9 mouse cellular contexts compared by ENCODE assay signal in the genomic region with DNA sequence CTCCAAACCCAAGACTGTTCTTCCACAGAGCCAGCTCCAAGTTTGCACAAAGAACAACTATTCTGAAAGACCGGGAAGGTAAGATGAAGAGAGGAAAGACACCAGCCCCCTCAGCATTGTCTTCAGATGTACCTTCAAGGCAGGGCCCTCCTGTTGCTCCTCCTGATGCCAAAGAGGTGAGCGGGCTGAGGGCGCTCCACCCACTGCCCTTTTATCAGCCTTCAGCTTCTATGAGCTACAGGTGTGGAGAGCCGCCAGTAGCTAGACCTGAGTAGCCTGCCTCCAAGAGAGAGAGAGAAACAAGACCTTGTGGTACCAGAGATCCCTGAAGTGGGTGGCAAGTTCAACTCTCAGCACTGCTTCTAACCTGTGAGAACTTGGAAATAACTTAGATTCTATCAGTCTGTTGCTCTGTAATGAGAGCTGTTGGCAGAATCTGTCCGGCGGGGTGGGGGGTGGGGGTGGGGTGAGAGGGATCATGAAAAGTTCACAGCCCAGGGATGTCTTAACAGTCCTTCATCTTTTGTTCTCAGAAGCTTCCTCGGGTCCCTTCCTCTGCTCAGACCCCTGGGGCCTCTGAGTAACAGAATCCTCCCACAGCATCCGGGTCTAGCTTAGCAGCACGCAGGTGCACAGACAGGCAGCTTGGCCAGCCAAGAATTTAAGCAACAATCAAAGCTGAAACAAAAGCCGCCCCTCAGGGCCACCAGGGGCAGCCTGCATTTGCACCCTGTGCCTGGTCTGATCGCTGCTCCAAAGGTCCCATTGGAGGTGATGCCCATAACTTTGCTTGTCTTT. TPM values are rescaled to one million over a fixed set of nuclear protein-coding genes. Genes with fewer than 3 reads are reported as not detected.
A peak's percentile ranks its signal among the peaks of the same experiment; 100 is the strongest.
DNase-seq lines count a peak whose midpoint lies in the region; ATAC-seq lines count a peak whose summit lies in the region.
"Had no signal": no experiment of that assay in that cellular context is flagged by ENCODE, and none has a peak within 500 bp of the region (broad histone marks: within the 10 kb centered on the region; RNA-seq: fewer than 3 reads in every experiment).

A gene (minus strand): TSS at position 369 of the 798 bp plus-strand sequence.

- no peak within 1 kb of the TSS for H3K4me3 ChIP-seq in hindbrain, embryonic 12.5 days
- no peak within 1 kb of the TSS for H3K4me3 ChIP-seq in hindbrain, embryonic 14.5 days (replicated peaks; ENCODE audit: low read length)

- WGBS in hindbrain, embryonic 12.5 days: 29% methylated on average over 11 of the region's 11 CpGs
- WGBS in hindbrain, embryonic 14.5 days: 33% methylated on average over 11 of the region's 11 CpGs

- no peak within 1 kb of the TSS for H3K27ac ChIP-seq in hindbrain, embryonic 12.5 days
- no peak within 1 kb of the TSS for H3K27ac ChIP-seq in hindbrain, embryonic 14.5 days

- no peak within 1 kb of the TSS for H3K4me2 ChIP-seq in hindbrain, embryonic 12.5 days (replicated peaks)
- no peak within 1 kb of the TSS for H3K4me2 ChIP-seq in hindbrain, embryonic 14.5 days (replicated peaks)

- no peaks in the 10 kb centered on the region for H3K36me3 ChIP-seq in hindbrain, embryonic 12.5 days
- H3K36me3 ChIP-seq in hindbrain, embryonic 14.5 days (replicated peaks; ENCODE audit: control insufficient read depth, insufficient read depth): no peaks in the 10 kb centered on the region

- H3K4me1 ChIP-seq in hindbrain, embryonic 12.5 days: peaks cover 21% of the 10 kb centered on the region
- H3K4me1 ChIP-seq in hindbrain, embryonic 14.5 days (replicated peaks; ENCODE audit: control insufficient read depth, insufficient read depth, low read length): 0 out of 2 replicates have a peak, but pooled peaks cover 6% of the 10 kb centered on the region

- no peak within 1 kb of the TSS for H3K9ac ChIP-seq in hindbrain, embryonic 12.5 days
- H3K9ac ChIP-seq in hindbrain, embryonic 14.5 days: no peak within 1 kb of the TSS

- peak; percentile 35; the same call in 1 of the 2 replicates for ATAC-seq in hindbrain, embryonic 12.5 days (ENCODE audit: low FRiP score)
- ATAC-seq in hindbrain, embryonic 14.5 days (ENCODE audit: low FRiP score): no peak
- peak; percentile 37; the same call in 1 of the 2 replicates for ATAC-seq in neutrophil, adult 5-6 weeks (ENCODE audit: extremely low read depth, insufficient number of reproducible peaks, low FRiP score, poor library complexity, severe bottlenecking)
- ATAC-seq: Patski had no signal

- DNase-seq in hindbrain, embryonic 14.5 days (ENCODE audit: low spot score): no peak
- peak; percentile 77 for DNase-seq in CD4-positive helper T cell, adult 2 months (ENCODE audit: low read depth, low spot score)
- peak; percentile 49 for DNase-seq in R1 (ENCODE audit: low read depth, low spot score)
- DNase-seq in right cerebral cortex, postnatal 25 days: no peak
- no peak for DNase-seq in layer of hippocampus, postnatal 10 days (ENCODE audit: low spot score in 2 of 2)

- H3K9me3 ChIP-seq in hindbrain, embryonic 12.5 days (replicated peaks): no peaks in the 10 kb centered on the region
- H3K9me3 ChIP-seq in hindbrain, embryonic 14.5 days (ENCODE audit: control insufficient read depth, low read length): no peaks in the 10 kb centered on the region

- peaks cover 3% of the 10 kb centered on the region; the same call in 1 of the 2 replicates for H3K27me3 ChIP-seq in hindbrain, embryonic 12.5 days
- no peaks in the 10 kb centered on the region for H3K27me3 ChIP-seq in hindbrain, embryonic 14.5 days (ENCODE audit: control insufficient read depth, insufficient read depth, low read length)

RNA-seq across cellular contexts. Expression of the gene that starts here (rescaled TPM):
- polyA plus RNA-seq in hindbrain, embryonic 12.5 days (2016; fragmentation: Nextera tagmentation; extraction: Ambion mirVana): not detected in 2 replicates
- not detected in 2 replicates for polyA plus RNA-seq in hindbrain, embryonic 14.5 days (2014; fragmentation: Nextera tagmentation; extraction: Ambion mirVana)
- total RNA-seq in neutrophil, adult 5-6 weeks (2017): 1.5 and 1.6 TPM in 2 replicates
- not detected for total RNA-seq in layer of hippocampus, postnatal 10 days (2021)
- total RNA-seq: granulocyte monocyte progenitor cell, adult 5-6 weeks had no signal
- polyA plus RNA-seq: Patski had no signal

Comparison
In these comparisons a context has a peak if more than half of its experiments do, and no peak if none do; other contexts are left out.
1. Peak in ATAC-seq in hindbrain, embryonic 12.5 days; RNA of the gene not detected or under 1 TPM.
2. DNase-seq: peak in CD4-positive helper T cell, adult 2 months (single experiment) and R1 (single experiment); none in hindbrain, embryonic 14.5 days (single experiment), right cerebral cortex, postnatal 25 days (single experiment) and layer of hippocampus, postnatal 10 days (0 of 2).